Mouse (Mus musculus): ENCODE measurements at regions not wholly inside any gene's neighbourhood (a gene's known extent, or its start where the extent isn't known, plus 50 kb on each side); places are given as distances from the start of the nearest gene placed in this dataset.

DNA sequence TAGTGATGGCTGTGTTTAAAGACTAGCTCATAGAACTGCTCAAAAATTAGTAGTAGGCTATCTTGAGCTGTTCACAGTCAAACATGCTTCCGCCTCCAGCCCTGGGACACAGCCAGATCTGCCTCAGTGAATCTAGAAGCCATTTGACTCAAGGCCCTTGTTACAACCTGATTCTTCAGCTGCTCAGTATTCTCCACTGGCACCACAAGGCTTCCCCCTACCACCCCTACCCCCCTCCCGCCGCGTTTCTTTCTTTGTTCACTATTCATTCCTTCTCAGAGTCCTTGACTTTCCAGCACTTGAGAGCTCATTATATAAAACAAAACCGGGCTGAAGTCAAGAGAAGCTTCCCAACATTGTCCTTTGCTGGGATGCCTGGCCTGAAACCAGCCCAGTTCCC, 278.7 kb downstream of the Hlx start:
- DNase-seq: no peak

- no peak for DNase-seq
Observed at GRCm38 (mm10) chr1:184453061-184453460, 279.4 kb downstream of the Hlx start.

- DNase-seq: no peak
Observed at GRCm38 (mm10) chr1:184451686-184452085, 280.7 kb downstream of the Hlx start.

DNA sequence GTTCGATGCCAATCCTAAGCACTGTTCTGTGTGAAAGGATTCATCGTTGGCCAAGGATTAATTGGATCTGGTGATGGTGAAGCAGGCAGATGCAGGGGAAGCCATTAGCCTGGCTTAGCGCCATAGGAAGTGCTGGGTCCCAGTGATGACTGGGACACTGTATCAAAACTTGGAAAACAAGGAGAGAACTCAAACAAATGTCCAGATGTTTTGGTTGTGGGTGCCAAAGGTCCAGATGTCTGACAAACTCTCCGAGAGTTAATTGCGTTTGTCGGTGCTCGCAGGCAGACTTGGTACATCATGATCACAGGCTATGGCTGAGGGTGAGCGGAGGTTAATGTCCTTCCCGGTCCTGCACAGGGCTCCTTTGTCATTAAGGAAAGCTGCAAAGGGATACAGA, 283.4 kb downstream of the Hlx start:
- DNase-seq: no peak

DNA sequence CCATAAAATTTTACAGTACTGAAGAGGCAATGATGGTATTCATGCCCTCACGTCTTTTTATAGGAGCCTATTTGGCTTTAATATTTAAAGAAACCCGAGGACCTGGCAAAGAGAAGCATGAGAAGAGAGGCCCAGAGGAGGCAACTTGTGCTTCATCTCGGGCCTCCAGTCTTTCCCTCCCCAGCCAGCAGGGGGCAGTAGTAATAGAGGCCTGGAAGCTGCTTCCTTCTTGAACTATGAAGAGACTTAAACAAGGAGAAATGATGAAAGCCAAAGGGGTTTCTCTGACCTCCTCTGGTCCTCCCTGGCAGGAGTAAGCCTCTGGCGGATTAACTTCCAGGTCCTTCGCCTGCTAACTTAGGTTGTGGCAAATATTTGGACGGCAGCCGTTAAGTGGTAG, 284.5 kb downstream of the Hlx start:
- peak; percentile 44 to 50 for DNase-seq

GRCm38 (mm10) chr1:184447161-184447667, 285.2 kb downstream of the Hlx start:
- DNase-seq: no peak

DNA sequence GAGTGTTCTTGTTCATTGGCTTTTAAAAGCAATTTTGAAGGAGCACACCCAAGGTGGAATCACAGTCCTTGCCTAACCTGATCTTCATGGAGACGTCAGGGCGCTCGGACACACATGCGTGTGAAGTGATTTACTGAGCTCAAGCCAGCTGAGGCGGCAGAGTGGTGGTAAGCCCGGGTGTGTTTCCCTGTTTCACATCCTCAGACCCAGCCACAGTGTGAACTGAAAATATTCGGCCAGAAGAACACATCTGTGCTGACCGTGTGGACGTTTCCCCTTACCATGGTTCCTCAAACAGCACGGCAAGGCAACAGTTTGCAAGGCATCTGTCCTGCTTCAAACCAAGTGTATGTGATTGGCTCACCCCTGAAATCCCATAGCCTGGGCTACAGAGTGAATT, 288.2 kb downstream of the Hlx start:
- DNase-seq: no peak

GRCm38 (mm10) chr1:184442701-184443100, 289.7 kb downstream of the Hlx start:
- no peak for DNase-seq

- DNase-seq: peak; percentile 16 to 24
Observed at GRCm38 (mm10) chr1:184441005-184441557, 291.3 kb downstream of the Hlx start.

- DNase-seq: no peak
Observed at GRCm38 (mm10) chr1:184439506-184439905, 292.9 kb downstream of the Hlx start.

DNA sequence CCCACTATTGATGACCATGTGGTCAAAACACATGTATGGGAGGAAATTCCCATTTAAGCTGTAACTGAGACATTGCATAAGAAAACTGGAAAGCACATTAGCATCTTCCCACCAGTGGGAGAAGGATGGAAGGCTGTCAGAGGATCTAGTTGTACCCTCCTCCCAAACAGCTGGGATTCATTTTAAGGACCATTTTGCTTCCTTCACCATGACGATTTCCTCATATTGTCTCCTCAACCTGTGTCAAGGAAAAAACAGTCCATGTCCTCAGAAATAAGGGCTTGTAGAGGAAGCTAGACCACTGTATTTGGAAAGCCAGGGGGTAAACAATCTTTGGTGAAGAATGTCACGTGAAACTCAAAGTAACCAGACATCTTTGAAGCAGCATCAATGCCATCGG, 296.0 kb downstream of the Hlx start:
- no peak for DNase-seq

GRCm38 (mm10) chr1:184428612-184429011, 303.8 kb downstream of the Hlx start:
- no peak for DNase-seq

GRCm38 (mm10) chr1:184428035-184428434, 304.4 kb downstream of the Hlx start:
- DNase-seq: no peak

- DNase-seq: no peak
Observed at GRCm38 (mm10) chr1:184425694-184426093, 306.7 kb downstream of the Hlx start.

- no peak for DNase-seq
Observed at GRCm38 (mm10) chr1:184424035-184424434, 308.4 kb downstream of the Hlx start.

DNA sequence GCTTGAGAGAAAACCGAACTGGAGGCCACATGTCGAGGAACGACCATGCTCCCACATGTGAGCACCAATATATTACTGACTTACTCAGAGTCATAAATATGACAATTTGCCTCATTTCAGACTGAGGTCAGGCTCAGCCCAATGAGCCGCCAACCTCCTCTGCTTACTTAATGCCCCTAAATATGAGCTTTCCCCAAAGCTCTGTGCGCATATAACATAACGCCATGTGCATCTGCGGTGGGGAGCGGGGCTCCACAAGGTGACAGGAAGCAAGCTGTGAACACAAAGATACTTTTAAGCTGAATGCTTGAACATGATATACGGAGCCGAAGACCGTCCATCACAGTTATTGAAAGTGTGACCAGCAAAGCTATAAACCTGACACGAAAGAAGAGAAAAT, 319.8 kb downstream of the Hlx start:
- DNase-seq: peak in 1 of 2 experiments; percentile 32

- DNase-seq: peak; percentile 66 to 78
Observed at GRCm38 (mm10) chr1:184411066-184411465, 321.4 kb downstream of the Hlx start.

- no peak for DNase-seq
Observed at GRCm38 (mm10) chr1:184409986-184410385, 322.4 kb downstream of the Hlx start.

GRCm38 (mm10) chr1:184402985-184403384, 329.4 kb downstream of the Hlx start:
- no peak for DNase-seq

DNA sequence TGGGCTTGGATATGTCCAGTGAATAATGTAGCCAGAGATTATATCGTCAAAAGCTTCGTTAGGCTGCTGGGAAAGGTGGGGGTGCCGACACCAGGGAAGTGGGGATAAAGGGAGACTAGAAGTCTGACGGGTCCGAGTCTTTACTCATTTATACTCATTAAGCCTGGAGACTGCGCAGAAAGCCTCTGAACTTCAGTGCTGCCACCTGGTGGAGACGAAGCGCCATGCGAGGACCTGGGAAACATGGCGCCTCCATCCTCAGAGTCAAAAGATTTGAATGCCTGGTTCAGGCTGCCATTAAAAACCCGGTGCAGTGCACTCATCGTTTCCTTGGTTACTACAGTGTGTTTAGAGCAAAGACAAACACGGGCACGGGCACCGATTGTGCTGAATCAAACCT, 337.2 kb downstream of the Hlx start:
- peak; percentile 19 to 23 for DNase-seq

- DNase-seq: no peak
Observed at GRCm38 (mm10) chr1:184394559-184395194, 337.7 kb downstream of the Hlx start.

DNA sequence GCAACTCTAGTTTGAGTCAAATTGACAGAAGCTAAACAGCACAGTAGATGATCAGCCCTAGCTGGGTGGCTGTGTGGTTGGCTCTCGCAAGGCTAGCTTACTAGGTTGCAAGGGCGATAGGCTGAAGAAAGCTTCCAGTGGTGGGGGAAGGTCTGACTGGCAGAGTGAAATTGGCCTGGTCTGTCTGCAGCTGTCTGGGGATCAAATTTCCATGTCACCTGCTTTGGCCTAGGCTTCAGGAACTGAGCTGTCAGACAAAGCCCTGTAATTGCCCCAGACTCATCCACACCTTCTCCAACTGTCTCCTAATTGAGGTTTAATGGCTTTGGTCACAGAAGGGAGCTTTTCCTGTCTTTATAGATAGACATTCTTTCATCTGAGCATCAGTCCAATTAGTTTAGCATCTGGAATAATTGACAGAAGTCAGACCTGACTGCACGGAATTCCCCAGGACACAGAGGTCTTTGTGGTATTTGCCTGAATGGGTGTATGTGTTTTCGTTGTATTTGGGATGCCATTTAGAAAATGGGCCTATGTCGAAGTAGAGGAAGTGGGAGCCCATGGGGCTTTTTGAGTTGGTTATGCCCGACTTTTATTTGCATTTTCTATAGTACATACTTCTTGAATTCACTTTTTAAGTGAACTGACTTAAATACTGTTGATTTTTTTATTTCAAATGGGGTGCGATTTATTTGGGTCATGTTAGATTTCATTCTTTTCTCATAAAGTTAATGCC, 348.2 kb downstream of the Hlx start:
- no peak for DNase-seq

DNA sequence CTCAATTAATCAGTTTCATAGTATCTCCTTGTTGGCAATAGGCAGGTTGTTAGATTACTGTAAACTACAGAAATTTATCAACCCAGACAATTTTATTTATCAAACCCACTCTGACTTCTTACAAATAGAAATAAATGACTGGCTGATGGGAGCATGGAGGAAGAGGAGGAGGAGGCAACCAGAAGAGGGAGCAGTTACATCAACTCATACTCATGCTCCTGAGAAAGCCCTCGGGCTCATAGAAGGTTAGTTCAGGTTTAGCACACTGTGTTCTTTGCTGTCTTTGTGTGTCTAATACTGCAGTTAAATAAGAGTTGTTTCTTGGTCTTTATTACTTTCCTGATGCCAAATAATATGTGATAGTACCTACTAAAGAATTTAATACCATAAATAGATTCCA, 344.6 kb upstream of the 1700056E22Rik start:
- DNase-seq: no peak

DNA sequence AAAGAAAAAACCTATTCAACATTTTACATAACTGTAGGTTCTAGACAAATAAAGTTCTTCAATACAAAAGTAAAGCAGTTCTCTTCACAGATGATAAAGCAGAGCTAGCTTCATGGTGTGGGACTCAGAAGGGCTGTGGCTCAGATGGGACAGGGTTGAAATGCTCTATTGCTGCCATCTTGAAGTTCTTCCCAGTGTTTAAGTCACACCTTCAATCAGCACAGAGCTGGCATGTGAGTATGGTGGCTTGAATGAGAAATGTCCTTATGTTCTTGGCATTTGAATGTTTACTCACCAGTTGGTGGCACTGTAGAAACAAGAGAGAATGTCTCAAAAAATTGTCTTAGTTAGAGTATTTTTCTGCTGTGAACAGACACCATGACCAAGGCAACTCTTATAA, 330.9 kb upstream of the 1700056E22Rik start:
- no peak for DNase-seq

Data from thymus, adult 18-20 months (tissue).